Mouse (Mus musculus): ENCODE data around the gene Cops7a. TPM values are rescaled to one million over a fixed set of nuclear protein-coding genes. Genes with fewer than 3 reads are reported as not detected.

Cops7a gene
- polyA plus RNA-seq, 1 experiment from 2014 or later, result 178 TPM

DNA sequence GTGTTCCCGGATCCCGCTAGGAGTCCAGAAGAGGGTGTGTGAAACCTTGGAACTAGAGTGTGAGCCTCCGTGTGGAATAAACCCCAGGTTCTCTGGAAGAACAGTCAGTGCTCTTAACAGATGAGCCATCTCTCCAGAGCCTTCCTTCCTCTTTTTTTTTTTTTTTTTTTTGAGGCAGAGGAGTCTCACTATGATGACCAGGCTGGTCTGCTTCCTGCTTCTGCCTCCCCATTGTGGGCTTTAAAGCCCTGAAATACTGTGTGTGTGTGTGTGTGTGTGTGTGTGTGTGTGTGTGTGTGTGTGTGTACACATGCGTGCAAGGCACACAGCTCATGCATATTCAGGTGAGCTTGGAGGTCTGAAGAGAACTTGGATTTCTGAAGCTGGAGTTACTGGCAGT is 43.8 kb downstream of the Cops7a start:
- Histone ChIP-seq H3K27ac (peak overlapping the region; percentile 99; the same call in 1 of the 2 replicates), H3K27me3 (ENCODE audit: insufficient read depth, poor library complexity, severe bottlenecking) (no peaks in the 10 kb centered on the region), H3K4me1 (peaks cover 52% of the 10 kb centered on the region), H3K36me3 (no peaks in the 10 kb centered on the region), H3K9me3 (no peaks in the 10 kb centered on the region), H3K4me3 (no peak overlapping the region)
- 63% methylated on average over 4 of the region's 4 CpGs for WGBS
- no peak for DNase-seq (ENCODE audit: low spot score)

DNA sequence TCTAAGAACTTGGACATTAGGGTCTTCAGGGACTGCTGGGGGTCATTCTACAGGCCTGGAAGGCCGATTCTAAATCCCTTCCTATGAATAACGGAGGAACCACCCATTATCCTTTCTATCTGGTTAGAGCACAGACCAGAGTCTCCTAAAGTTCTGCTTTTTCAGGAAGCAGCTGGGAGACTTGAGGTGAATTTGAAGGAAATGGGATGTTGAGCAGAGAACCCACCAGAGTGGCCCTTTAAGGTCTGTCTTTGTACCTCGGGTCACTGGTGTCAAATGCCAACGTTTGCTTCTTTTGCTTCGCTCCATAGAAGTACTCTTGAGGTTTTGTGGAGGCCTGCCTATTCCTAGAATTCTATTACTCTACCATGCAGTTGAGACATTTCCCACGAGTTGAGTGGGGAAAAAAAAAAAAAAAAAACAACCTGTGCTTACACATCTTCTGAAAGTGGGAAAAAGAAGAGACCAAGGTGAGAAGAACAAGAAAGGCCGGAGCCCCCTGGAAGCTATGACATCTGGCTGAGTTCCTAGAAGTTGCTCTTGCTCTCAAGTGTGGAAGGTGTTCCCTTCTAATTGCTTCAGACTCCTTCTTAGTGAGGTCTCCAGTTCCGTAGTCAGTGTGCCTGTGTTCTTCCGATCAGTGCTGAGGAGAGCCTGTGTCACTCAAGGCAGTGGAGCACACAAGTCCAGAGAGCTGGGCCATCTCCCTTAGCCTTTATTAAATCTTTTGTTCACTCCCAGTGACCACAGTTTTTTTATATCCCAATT is 44.8 kb downstream of the Cops7a start:
- peaks cover 54% of the 10 kb centered on the region for H3K4me1 ChIP-seq
- no peaks in the 10 kb centered on the region for H3K36me3 ChIP-seq
- no peaks in the 10 kb centered on the region for H3K27me3 ChIP-seq (ENCODE audit: insufficient read depth, poor library complexity, severe bottlenecking)
- H3K4me3 ChIP-seq, result peak overlapping the region; percentile 97
- peak overlapping the region; percentile 99 for H3K27ac ChIP-seq
- DNase-seq (ENCODE audit: low spot score), result no peak
- 29% methylated on average over 9 of the region's 9 CpGs for WGBS
- H3K9me3 ChIP-seq, result no peaks in the 10 kb centered on the region

DNA sequence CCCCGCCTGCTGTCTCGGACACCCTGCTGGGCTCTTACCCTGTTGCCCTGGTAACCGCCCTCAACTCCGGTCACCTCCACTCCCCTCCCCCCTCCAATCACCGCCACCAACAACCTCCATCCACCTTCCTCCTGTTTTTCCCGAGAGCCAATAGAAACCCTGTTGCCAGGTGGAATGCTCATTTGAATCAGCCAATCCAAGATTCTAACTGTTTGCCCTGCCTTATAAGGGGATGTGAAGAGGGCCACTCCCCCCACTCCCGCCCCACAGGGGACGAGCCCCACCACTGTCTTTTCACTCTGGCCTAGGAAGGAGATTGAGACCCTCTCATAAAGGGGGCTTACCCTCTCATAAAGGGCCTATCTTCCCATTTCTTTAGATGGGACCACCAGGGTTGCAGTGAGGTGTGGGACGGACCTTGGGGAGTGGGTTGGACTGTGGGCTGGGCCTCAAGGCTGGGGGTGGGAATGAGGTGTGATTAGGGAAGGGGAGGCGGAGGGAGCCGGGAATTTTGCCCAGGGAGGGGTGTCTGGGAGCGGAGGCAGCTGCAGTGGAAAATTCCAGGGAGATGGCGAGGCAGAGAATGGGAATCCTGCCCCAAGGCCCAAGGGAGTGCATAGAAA is 45.5 kb downstream of the Cops7a start, which contains the start of gene Ptms:
Gene Ptms, minus strand, starts transcription at position 409 of the 623 bp plus-strand sequence.
- H3K36me3 ChIP-seq, result peaks cover 5% of the 10 kb centered on the region
- 1% methylated on average over 13 of the region's 13 CpGs for WGBS
- no peaks in the 10 kb centered on the region for H3K27me3 ChIP-seq (ENCODE audit: insufficient read depth, poor library complexity, severe bottlenecking)
- peak within 1 kb of the TSS; percentile 99 for H3K27ac ChIP-seq
- H3K4me1 ChIP-seq, result peaks cover 56% of the 10 kb centered on the region
- H3K9me3 ChIP-seq, result no peaks in the 10 kb centered on the region
- H3K4me3 ChIP-seq, result peak within 1 kb of the TSS; percentile 97
- DNase-seq (ENCODE audit: low spot score), result peak; percentile 99

DNA sequence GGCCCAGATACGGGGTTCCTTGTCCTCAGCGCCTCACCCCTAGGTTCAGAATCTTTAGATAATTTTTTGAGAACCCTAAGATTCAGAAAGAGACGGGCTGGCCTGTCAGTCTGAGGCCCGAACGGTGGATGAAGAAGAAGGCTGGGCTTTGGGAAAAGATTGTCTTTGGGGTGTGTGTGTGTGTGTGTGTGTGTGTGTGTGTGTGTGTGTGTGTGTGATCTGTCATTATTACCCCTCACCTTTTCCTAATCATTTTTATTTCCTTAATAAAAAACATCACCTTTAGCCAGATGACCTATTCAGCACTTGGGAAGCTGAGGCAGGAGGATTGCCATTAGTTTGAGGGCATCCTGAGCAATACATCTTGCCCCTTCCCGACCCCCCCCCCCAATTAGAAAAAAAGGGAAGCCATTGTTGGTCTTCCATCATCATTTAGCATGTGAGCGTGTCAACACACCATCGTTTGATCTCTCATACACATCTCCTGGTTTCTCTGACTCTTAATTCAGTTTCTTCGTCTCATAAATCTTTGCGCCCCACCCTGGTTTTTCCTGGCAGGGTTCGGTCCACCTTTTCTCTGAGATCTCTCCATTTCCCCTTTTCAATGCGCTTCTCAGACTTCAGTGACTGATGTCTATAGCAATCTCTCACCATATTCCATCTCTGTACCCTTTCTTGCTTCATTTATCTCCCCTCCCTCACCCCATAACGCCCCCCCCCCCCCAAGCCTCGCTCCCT is 46.3 kb downstream of the Cops7a start:
- DNase-seq (ENCODE audit: low spot score), result no peak
- Histone ChIP-seq H3K4me3 (peak overlapping the region; percentile 97), H3K9me3 (no peaks in the 10 kb centered on the region), H3K4me1 (peaks cover 62% of the 10 kb centered on the region), H3K27me3 (ENCODE audit: insufficient read depth, poor library complexity, severe bottlenecking) (no peaks in the 10 kb centered on the region), H3K27ac (peak overlapping the region; percentile 99), H3K36me3 (peaks cover 13% of the 10 kb centered on the region)
- 24% methylated on average over 13 of the region's 14 CpGs for WGBS

DNA sequence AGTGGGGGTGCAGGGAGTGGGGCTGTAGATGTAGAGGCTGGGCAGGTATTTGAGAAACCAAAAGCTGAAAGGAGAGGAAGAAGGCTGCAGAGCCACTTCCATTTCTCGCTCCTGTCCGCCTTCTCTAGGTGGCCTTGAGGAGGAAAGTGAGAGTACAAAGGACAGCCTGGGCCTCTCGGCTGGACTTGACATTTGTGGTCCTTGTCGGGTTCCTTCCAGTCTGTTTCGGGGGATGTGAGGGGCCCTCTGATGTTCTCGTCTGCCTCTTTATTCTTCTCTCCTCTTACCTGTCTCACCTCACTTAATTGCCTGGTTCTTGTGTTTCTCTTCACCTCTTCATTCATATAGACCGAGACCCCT is 47.0 kb downstream of the Cops7a start:
- Histone ChIP-seq H3K4me1 (peaks cover 69% of the 10 kb centered on the region), H3K27ac (peak overlapping the region; percentile 99), H3K9me3 (no peaks in the 10 kb centered on the region), H3K36me3 (peaks cover 20% of the 10 kb centered on the region), H3K4me3 (peak overlapping the region; percentile 97), H3K27me3 (ENCODE audit: insufficient read depth, poor library complexity, severe bottlenecking) (0 out of 2 replicates have a peak, but pooled peaks cover 6% of the 10 kb centered on the region)
- WGBS, result 11% methylated on average over 7 of the region's 7 CpGs
- DNase-seq (ENCODE audit: low spot score), result no peak

DNA sequence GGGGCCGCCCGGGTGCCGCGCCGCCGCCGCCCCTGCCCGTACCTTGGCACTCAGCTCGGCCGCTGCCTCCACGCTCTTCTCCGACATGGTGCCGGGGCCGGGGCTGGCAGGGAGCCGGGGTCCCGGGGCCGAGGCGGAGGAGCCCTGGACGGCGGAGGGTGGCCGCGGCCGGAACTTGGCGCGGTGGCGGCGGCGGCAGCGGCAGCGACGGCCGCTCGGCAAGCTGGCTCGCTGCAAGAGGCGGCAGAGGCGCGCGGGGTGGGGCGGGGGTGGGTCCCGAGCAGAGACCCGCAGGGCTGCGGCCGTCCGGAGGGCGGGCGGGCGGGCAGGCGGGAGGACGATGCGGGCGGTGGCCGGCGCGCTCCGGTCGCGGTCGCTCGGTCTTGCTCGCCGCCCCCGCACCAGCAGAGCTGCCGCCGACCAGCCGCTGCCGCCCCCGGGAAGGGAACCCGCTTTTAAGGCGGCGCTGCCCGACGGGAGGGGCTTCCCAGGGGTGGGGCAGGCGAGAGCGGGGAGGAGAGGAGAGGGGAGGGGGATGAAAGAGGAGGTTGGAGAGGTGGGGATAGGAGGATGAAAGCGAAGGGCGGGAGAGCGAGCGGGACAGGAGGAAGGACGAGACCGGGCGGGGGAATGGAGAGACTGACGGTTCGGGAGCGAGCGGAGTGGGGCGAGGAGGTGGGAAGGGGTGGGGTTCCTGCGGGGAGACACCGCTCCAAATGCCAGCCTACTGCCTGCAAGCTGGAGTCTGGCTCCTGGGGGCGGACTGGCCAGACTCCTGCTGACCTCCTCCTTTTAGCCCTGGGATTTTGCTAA is 47.6 kb downstream of the Cops7a start:
- H3K36me3 ChIP-seq, result peaks cover 24% of the 10 kb centered on the region
- peak; percentile 96 for DNase-seq (ENCODE audit: low spot score)
- H3K4me3 ChIP-seq, result peak overlapping the region; percentile 97
- WGBS, result 4% methylated on average over 75 of the region's 89 CpGs
- H3K9me3 ChIP-seq, result no peaks in the 10 kb centered on the region
- peaks cover 71% of the 10 kb centered on the region for H3K4me1 ChIP-seq
- H3K27me3 ChIP-seq (ENCODE audit: insufficient read depth, poor library complexity, severe bottlenecking), result 0 out of 2 replicates have a peak, but pooled peaks cover 8% of the 10 kb centered on the region
- peak overlapping the region; percentile 99 for H3K27ac ChIP-seq

DNA sequence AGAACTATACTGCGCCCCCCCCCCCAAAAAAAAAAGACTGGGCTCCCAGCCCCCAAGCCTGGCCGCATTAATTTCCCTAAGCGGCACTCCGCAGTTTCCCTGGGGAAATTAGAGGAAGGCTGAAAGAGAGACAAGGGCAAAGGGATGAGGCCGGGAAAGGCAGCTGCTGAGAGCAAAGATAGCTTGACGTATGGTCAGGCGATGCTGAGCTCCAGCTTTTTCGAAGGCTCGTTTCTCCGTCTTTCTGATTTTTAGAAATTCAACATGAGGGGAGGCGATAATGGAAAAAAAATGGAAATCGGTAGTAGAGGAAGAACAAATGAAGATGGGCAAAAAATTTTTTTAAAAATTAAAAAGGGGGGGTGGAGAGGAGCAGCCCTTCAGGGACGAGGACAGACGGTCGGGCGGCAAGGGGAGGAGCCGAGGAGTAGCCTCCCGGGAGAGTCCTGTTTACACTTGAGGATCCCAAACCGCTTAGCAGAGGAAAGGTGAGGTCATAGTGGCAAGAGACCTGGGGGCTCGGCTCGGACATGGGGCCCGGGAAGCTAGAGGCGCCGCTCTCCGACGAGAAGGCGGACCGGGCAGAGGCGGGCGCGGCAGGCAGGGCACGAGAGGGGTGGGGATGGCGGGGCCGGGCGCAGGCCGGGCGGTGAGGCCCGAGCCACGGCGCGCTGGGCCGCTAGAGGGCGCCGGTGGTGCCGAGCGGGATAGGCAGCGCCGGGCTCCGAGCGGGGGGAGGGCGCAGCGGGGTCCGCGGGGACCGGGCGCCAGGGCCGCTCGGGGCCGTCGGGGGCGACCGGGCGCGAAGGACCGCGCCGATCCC is 48.4 kb downstream of the Cops7a start:
- H3K9me3 ChIP-seq, result no peaks in the 10 kb centered on the region
- H3K4me1 ChIP-seq, result peaks cover 73% of the 10 kb centered on the region
- H3K27me3 ChIP-seq (ENCODE audit: insufficient read depth, poor library complexity, severe bottlenecking), result 0 out of 2 replicates have a peak, but pooled peaks cover 8% of the 10 kb centered on the region
- under 1% methylated on average over 67 of the region's 67 CpGs for WGBS
- peak overlapping the region; percentile 97 for H3K4me3 ChIP-seq
- peaks cover 24% of the 10 kb centered on the region for H3K36me3 ChIP-seq
- peak; percentile 88 for DNase-seq (ENCODE audit: low spot score)
- peak overlapping the region; percentile 99 for H3K27ac ChIP-seq

DNA sequence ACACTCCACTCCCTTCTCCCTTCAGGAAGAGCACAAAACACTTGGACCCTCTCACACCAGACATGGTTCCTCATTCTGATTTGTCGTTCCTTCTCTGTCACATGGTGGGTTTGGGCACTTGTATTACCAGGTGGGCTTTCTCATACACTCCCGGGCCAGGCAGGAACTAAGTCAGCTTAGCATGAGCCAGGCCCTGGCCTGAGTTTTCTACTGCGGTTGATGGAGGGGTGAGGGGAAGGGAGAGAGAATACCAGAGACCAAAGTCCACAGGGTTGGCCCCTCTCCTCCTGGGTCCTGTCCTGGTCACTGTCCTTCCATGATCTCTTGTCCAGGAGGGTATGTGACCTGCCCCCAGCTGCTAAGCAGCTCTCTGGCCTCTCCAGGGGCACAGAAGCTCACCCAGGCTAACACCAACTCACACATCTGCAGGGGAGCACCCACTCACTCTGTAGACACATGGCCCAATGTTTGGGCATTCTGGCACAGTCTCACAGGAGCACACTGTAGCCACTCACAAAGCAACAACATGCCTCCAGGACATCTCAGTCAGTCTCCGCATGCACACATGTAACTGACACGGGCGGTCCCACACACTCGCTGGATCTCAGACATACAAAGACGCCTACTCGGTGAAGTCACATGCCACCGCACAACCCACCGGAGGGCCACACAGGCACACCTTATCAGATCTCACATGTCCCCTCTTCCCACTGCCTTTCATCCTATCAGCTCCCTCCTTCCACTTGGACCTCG is 49.2 kb downstream of the Cops7a start:
- Histone ChIP-seq H3K4me3 (peak overlapping the region; percentile 97), H3K4me1 (peaks cover 77% of the 10 kb centered on the region), H3K27ac (peak overlapping the region; percentile 99), H3K9me3 (no peaks in the 10 kb centered on the region), H3K36me3 (peaks cover 24% of the 10 kb centered on the region), H3K27me3 (ENCODE audit: insufficient read depth, poor library complexity, severe bottlenecking) (peaks cover 13% of the 10 kb centered on the region)
- WGBS, result 9% methylated on average over 12 of the region's 12 CpGs
- no peak for DNase-seq (ENCODE audit: low spot score)

DNA sequence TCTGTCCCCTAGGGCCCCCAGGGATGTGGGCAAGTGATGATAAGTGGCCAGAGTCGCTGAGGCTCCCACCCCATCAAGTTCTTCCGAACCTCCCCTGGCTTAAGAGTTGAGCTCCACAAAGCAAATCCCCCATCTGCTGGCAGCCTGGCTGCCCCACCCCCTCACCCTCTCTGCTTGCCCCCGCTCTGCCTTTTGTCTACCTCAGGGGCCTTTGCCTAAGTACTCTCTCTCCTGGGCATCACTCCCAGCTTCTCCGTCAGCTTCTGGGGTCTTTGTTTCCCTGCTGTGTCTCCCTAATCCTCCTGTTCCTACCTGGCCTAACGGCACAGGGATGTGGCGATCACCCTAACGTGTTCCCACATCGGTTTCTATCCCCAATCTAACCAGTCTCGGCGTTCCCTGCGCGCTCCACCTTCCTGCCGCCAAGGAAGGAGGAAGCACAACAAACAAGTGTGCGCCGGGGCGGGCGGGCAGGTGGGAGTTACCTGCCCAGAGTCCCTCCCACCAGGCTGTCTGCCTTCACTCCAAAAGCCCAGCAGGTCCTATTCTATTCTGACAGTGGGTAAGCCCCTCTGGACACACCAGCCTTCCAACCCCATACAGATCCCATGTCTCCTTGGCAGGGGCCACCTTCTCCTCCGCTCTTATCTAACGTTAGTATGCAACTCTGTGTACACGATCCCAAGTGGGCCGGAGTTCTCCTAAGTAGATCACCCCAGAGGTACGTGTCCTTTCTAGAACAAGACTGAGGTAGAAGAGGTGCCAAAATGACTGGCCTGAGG is 50.0 kb downstream of the Cops7a start:
- Histone ChIP-seq H3K9me3 (no peaks in the 10 kb centered on the region), H3K27me3 (ENCODE audit: insufficient read depth, poor library complexity, severe bottlenecking) (peaks cover 21% of the 10 kb centered on the region), H3K36me3 (peaks cover 24% of the 10 kb centered on the region), H3K4me1 (peaks cover 77% of the 10 kb centered on the region), H3K27ac (peak overlapping the region; percentile 99), H3K4me3 (peak overlapping the region; percentile 97)
- no peak for DNase-seq (ENCODE audit: low spot score)
- 17% methylated on average over 22 of the region's 22 CpGs for WGBS

DNA sequence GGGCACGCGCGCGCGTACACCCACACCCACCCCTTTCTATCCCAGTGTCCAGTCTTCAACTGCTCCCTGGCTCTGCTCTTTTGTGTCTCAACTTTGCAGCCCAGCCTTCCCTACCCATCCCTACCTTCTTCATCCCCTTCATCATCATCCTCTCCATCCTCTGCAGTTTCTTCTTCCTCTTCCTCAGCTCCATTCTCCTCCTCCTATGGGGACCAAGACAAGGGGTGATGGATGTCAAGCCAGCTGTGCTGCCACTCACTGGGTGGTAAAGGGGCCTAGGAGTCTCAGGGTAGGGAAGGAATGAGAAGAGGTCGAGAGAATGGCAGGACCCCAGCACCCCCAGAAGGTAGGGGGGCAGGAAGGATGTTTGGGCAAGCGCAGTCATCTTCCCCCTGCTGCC is 50.8 kb downstream of the Cops7a start:
- DNase-seq (ENCODE audit: low spot score), result no peak
- Histone ChIP-seq H3K4me3 (no peak overlapping the region), H3K9me3 (no peaks in the 10 kb centered on the region), H3K4me1 (peaks cover 79% of the 10 kb centered on the region), H3K36me3 (peaks cover 24% of the 10 kb centered on the region), H3K27ac (0 out of 2 replicates have a peak overlapping the region, but pooled peaks have one; percentile 7), H3K27me3 (ENCODE audit: insufficient read depth, poor library complexity, severe bottlenecking) (peaks cover 29% of the 10 kb centered on the region)
- 83% methylated on average over 7 of the region's 7 CpGs for WGBS
